Mouse (Mus musculus) neural tube, embryonic 12.5 days (tissue): Measurements from ENCODE around the gene Vmn1r163. TPM values are rescaled to one million over a fixed set of nuclear protein-coding genes. Genes with fewer than 3 reads are reported as not detected.
"Not testable (repeated sequence)": the region's sequence is repeated elsewhere in the genome, so short reads cannot be mapped to it uniquely, and the experiment has no call there.

ENCODE experiments used
- ATAC-seq: fragments of 200-750 bp; cut with Nextera tagmentation; 2 replicates; pipeline ENCODE4 v1.8.0; 2017; ENCODE audit warnings: low read depth, mild to moderate bottlenecking, moderate TSS enrichment, moderate library complexity; ENCODE audit not compliant: low FRiP score
- H3K27ac ChIP-seq: fragments of 300-500 bp; sonication (generic); 2 replicates; pipeline ENCODE4 v1.5.1; 2016
- H3K27me3 ChIP-seq: fragments of 300-500 bp; sonication (generic); replicated peaks from 2 replicates; pipeline ENCODE4 v1.6.1; 2016; ENCODE audit warnings: mild to moderate bottlenecking
- H3K36me3 ChIP-seq: fragments of 300-500 bp; sonication (generic); 2 replicates; pipeline ENCODE4 v1.6.1; 2016; ENCODE audit warnings: mild to moderate bottlenecking
- H3K4me1 ChIP-seq: fragments of 300-500 bp; sonication (generic); 2 replicates; pipeline ENCODE4 v1.6.1; 2016
- H3K4me2 ChIP-seq: fragments of 300-500 bp; sonication (generic); replicated peaks from 2 replicates; pipeline ENCODE4 v1.6.1; 2016; ENCODE audit warnings: mild to moderate bottlenecking
- H3K4me3 ChIP-seq: fragments of 300-500 bp; sonication (generic); 2 replicates; pipeline ENCODE4 v1.5.1; 2016
- H3K9ac ChIP-seq: fragments of 300-500 bp; sonication (generic); 2 replicates; pipeline ENCODE4 v1.6.1; 2016; ENCODE audit warnings: mild to moderate bottlenecking
- H3K9me3 ChIP-seq: fragments of 300-500 bp; sonication (generic); 2 replicates; pipeline ENCODE4 v1.6.1; 2016; ENCODE audit warnings: mild to moderate bottlenecking
- WGBS: fragments of 180-500 bp; shearing (Covaris S2); methylation state at CpG from one replicate; pipeline ENCODE4 v1.1.7; 2016; 5-methylcytosine and 5-hydroxymethylcytosine counted together
- polyA plus RNA-seq: library from polyadenylated mRNA; unstranded; fragments of >200 nt; fragmentation: Nextera tagmentation; extraction: Ambion mirVana; gene quantifications from 2 replicates; pipeline ENCODE4 v1.2.1, GENCODE M21; 2016

Gene Vmn1r163
- not detected in 2 replicates for polyA plus RNA-seq

- H3K4me1 ChIP-seq, H3K27me3 ChIP-seq, H3K4me2 ChIP-seq, ATAC-seq, H3K9me3 ChIP-seq, H3K4me3 ChIP-seq, H3K36me3 ChIP-seq, H3K9ac ChIP-seq, H3K27ac ChIP-seq: not testable (repeated sequence)
- WGBS = no CpG with 5 or more reads among the region's 1 CpGs
Observed at GRCm38 (mm10) chr7:23055240-23055639, at the start of gene Vmn1r163. TSS of gene Vmn1r163 (plus strand) at chr7:23055540.

GRCm38 (mm10) chr7:23019823-23020222 is 35.5 kb upstream of the Vmn1r163 start, which contains the start of gene Gm4216:
TSS of gene Gm4216 (minus strand) at chr7:23019923.
- no CpG with 5 or more reads among the region's 3 CpGs for WGBS
- not testable (repeated sequence) for H3K9me3 ChIP-seq, ATAC-seq, H3K4me2 ChIP-seq, H3K9ac ChIP-seq, H3K4me1 ChIP-seq, H3K4me3 ChIP-seq, H3K27ac ChIP-seq, H3K27me3 ChIP-seq, H3K36me3 ChIP-seq

- H3K4me1 ChIP-seq, H3K9ac ChIP-seq, H3K36me3 ChIP-seq, ATAC-seq, H3K9me3 ChIP-seq, H3K4me2 ChIP-seq, H3K4me3 ChIP-seq, H3K27me3 ChIP-seq, H3K27ac ChIP-seq: not testable (repeated sequence)
- WGBS = no CpG with 5 or more reads among the region's 1 CpGs
Observed at GRCm38 (mm10) chr7:23067356-23067755, 12.0 kb downstream of the Vmn1r163 start, which contains the start of gene Gm8720. TSS of gene Gm8720 (minus strand) at chr7:23067456.

Other genes starting within 250 kb of the Vmn1r163 start
- gene Vmn1r159, start 211.9 kb upstream of the Vmn1r163 start, polyA plus RNA-seq = not detected in 2 replicates
- not detected in 2 replicates for gene Vmn1r160, start 184.3 kb upstream of the Vmn1r163 start, polyA plus RNA-seq
- gene Gm4214, start 70.9 kb upstream of the Vmn1r163 start, polyA plus RNA-seq = not detected in 2 replicates
- gene Gm4216, start 35.6 kb upstream of the Vmn1r163 start, polyA plus RNA-seq = not detected in 2 replicates
- not detected in 2 replicates for gene Gm8720, start 11.9 kb downstream of the Vmn1r163 start, polyA plus RNA-seq
- not detected in 2 replicates for gene Gm10662, start 88.9 kb downstream of the Vmn1r163 start, polyA plus RNA-seq
- not detected in 2 replicates for gene Vmn1r165, start 161.8 kb downstream of the Vmn1r163 start, polyA plus RNA-seq
- not detected in 2 replicates for gene Vmn1r166, start 196.1 kb downstream of the Vmn1r163 start, polyA plus RNA-seq
- gene Gm6902, start 223.4 kb downstream of the Vmn1r163 start, polyA plus RNA-seq = not detected in 2 replicates
- gene Nlrp4e, start 245.7 kb downstream of the Vmn1r163 start, polyA plus RNA-seq = not detected in 2 replicates